Mouse (Mus musculus) thymus, postnatal 4 days (tissue): ENCODE measurements around the gene Slc8a1.
A peak's percentile ranks its signal among the peaks of the same experiment; 100 is the strongest.

Experiments used
- DNase-seq: peaks from one replicate; pipeline ENCODE4 v3.0.0; 2021

The Slc8a1 gene

GRCm38 (mm10) chr17:81738311-81738755, at the start of gene Slc8a1:
Gene Slc8a1, minus strand, starts transcription at chr17:81738377.
- DNase-seq = no peak

- peak; percentile 14 for DNase-seq
Measured at GRCm38 (mm10) chr17:81787350-81787749, 49.2 kb upstream of the Slc8a1 start.

- DNase-seq = no peak
Measured at GRCm38 (mm10) chr17:81782326-81782725, 44.1 kb upstream of the Slc8a1 start.

- no peak for DNase-seq
Measured at GRCm38 (mm10) chr17:81781491-81781890, 43.3 kb upstream of the Slc8a1 start.

GRCm38 (mm10) chr17:81779883-81780282, 41.7 kb upstream of the Slc8a1 start:
- no peak for DNase-seq

- no peak for DNase-seq
Measured at GRCm38 (mm10) chr17:81750664-81751063, 12.5 kb upstream of the Slc8a1 start.

GRCm38 (mm10) chr17:81743034-81743433, 4.9 kb upstream of the Slc8a1 start:
- DNase-seq = no peak

- no peak for DNase-seq
Measured at GRCm38 (mm10) chr17:81740576-81740975, 2.4 kb upstream of the Slc8a1 start.

GRCm38 (mm10) chr17:81737779-81738178, 398 bp downstream of the Slc8a1 start:
- DNase-seq = no peak

- DNase-seq = no peak
Measured at GRCm38 (mm10) chr17:81737309-81737708, 868 bp downstream of the Slc8a1 start.

- no peak for DNase-seq
Measured at GRCm38 (mm10) chr17:81735583-81735982, 2.6 kb downstream of the Slc8a1 start.

GRCm38 (mm10) chr17:81729891-81730290, 8.3 kb downstream of the Slc8a1 start:
- DNase-seq = no peak

- DNase-seq = no peak
Measured at GRCm38 (mm10) chr17:81712273-81712751, 25.9 kb downstream of the Slc8a1 start.

- no peak for DNase-seq
Measured at GRCm38 (mm10) chr17:81704761-81705160, 33.4 kb downstream of the Slc8a1 start.

GRCm38 (mm10) chr17:81703258-81703657, 34.9 kb downstream of the Slc8a1 start:
- no peak for DNase-seq

- DNase-seq = no peak
Measured at GRCm38 (mm10) chr17:81701701-81702100, 36.5 kb downstream of the Slc8a1 start.

- no peak for DNase-seq
Measured at GRCm38 (mm10) chr17:81698789-81699188, 39.4 kb downstream of the Slc8a1 start.

- no peak for DNase-seq
Measured at GRCm38 (mm10) chr17:81697695-81698094, 40.5 kb downstream of the Slc8a1 start.

- DNase-seq = no peak
Measured at GRCm38 (mm10) chr17:81694977-81695376, 43.2 kb downstream of the Slc8a1 start.

GRCm38 (mm10) chr17:81679616-81680015, 58.6 kb downstream of the Slc8a1 start:
- DNase-seq = no peak

GRCm38 (mm10) chr17:81677450-81677849, 60.7 kb downstream of the Slc8a1 start:
- no peak for DNase-seq

GRCm38 (mm10) chr17:81676203-81676602, 62.0 kb downstream of the Slc8a1 start:
- DNase-seq = no peak

- DNase-seq = no peak
Measured at GRCm38 (mm10) chr17:81671245-81671644, 66.9 kb downstream of the Slc8a1 start.

GRCm38 (mm10) chr17:81669816-81670691, 68.1 kb downstream of the Slc8a1 start:
- DNase-seq = peak; percentile 60
